Mouse (Mus musculus) lung, postnatal 0 days (tissue): Measurements from ENCODE around the gene Rps6ka4. TPM values are rescaled to one million over a fixed set of nuclear protein-coding genes. Genes with fewer than 3 reads are reported as not detected.

ENCODE experiments used
- ATAC-seq: fragments of 200-750 bp; cut with Nextera tagmentation; 2 replicates; pipeline ENCODE4 v1.8.0; 2017; ENCODE audit warnings: moderate library complexity
- DNase-seq: peaks from one replicate; pipeline ENCODE4 v3.0.0-alpha.2; 2016; ENCODE audit warnings: low spot score
- H3K27ac ChIP-seq: fragments of 300-500 bp; sonication (generic); 2 replicates; pipeline ENCODE4 v1.5.1; 2014; ENCODE audit warnings: antibody characterized with exemption, mild to moderate bottlenecking, low read length, mixed read lengths
- H3K27me3 ChIP-seq: fragments of 300-500 bp; sonication (generic); replicated peaks from 2 replicates; pipeline ENCODE4 v1.6.1; 2014; ENCODE audit warnings: low read length, mixed read lengths; ENCODE audit not compliant: insufficient read depth
- H3K36me3 ChIP-seq: fragments of 300-500 bp; sonication (generic); 2 replicates; pipeline ENCODE4 v1.6.1; 2014; ENCODE audit warnings: low read length, mixed read lengths; ENCODE audit not compliant: insufficient read depth
- H3K4me1 ChIP-seq: fragments of 300-500 bp; sonication (generic); 2 replicates; pipeline ENCODE4 v1.6.1; 2014; ENCODE audit warnings: antibody characterized with exemption, low read depth, low read length, mixed read lengths; ENCODE audit not compliant: insufficient read depth
- H3K4me2 ChIP-seq: fragments of 300-500 bp; sonication (generic); replicated peaks from 2 replicates; pipeline ENCODE4 v1.6.1; 2014; ENCODE audit warnings: low read depth, mild to moderate bottlenecking, low read length, moderate library complexity, mixed read lengths
- H3K4me3 ChIP-seq: fragments of 300-500 bp; sonication (generic); 2 replicates; pipeline ENCODE4 v1.5.1; 2014; ENCODE audit warnings: low read depth, low read length
- H3K9ac ChIP-seq: fragments of 300-500 bp; sonication (generic); replicated peaks from 2 replicates; pipeline ENCODE4 v1.6.1; 2014; ENCODE audit warnings: low read depth, mild to moderate bottlenecking
- H3K9me3 ChIP-seq: fragments of 300-500 bp; sonication (generic); 2 replicates; pipeline ENCODE4 v1.6.1; 2016; ENCODE audit warnings: low read length, mixed read lengths
- CTCF ChIP-seq: IDR thresholded peaks from 2 replicates; pipeline ENCODE4 v1.5.1; 2016; ENCODE audit warnings: antibody characterized with exemption, mild to moderate bottlenecking
- EP300 ChIP-seq: IDR thresholded peaks from 2 replicates; pipeline ENCODE4 v1.6.1; 2016; ENCODE audit warnings: antibody characterized with exemption, mild to moderate bottlenecking, control low read depth
- WGBS: fragments of 180-500 bp; shearing (Covaris S2); extraction: QIAGEN DNeasy Blood & Tissue Kit; methylation state at CpG from one replicate; pipeline ENCODE4 v1.1.7; 2014; 5-methylcytosine and 5-hydroxymethylcytosine counted together
- polyA plus RNA-seq: library from polyadenylated mRNA; unstranded; fragments of >200 nt; fragmentation: Nextera tagmentation; extraction: Ambion mirVana; gene quantifications from 2 replicates; pipeline ENCODE4 v1.2.1, GENCODE M21; 2015

The Rps6ka4 gene
- polyA plus RNA-seq, 1 experiment from 2014 or later = 40.6 TPM

GRCm38 (mm10) chr19:6829870-6830555, 10.4 kb downstream of the Rps6ka4 start:
- no peak overlapping the region for H3K27ac ChIP-seq
- no peak for TF ChIP-seq CTCF
- TF ChIP-seq EP300 = no peak
- 30% methylated on average over 45 of the region's 48 CpGs for WGBS
- H3K36me3 ChIP-seq = peaks cover 27% of the 10 kb centered on the region
- H3K4me1 ChIP-seq = no peaks in the 10 kb centered on the region
- H3K9me3 ChIP-seq = no peaks in the 10 kb centered on the region
- H3K9ac ChIP-seq = no peak overlapping the region
- ATAC-seq = peak; percentile 40
- DNase-seq = peak; percentile 33
- H3K27me3 ChIP-seq = no peaks in the 10 kb centered on the region
- H3K4me3 ChIP-seq = peak overlapping the region; percentile 5; the same call in 1 of the 2 replicates
- peak overlapping the region; percentile 38 for H3K4me2 ChIP-seq

DNA sequence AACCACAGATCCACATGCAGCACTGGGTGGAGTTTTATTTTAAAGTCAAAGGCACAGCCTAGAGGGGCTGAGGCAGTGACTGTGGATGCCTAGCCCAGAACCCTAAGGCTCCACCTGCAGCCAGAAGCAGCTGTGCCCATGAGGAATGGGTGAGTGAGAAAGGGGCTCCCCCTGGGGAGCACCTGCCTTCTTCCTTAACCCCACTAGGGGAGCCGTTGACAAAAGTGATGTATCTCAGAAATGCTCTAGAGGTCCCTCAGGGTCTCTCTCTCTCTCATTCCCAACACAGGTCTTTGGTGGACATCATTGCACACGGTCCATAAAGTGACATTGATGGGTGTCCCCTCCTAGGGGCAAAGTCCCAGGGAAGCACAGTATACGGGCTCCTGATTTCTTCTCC, 11.4 kb downstream of the Rps6ka4 start:
- 40% methylated on average over 3 of the region's 3 CpGs for whole genome bisulfite sequencing
- Histone ChIP-seq H3K4me3 (no peak overlapping the region), H3K27me3 (no peaks in the 10 kb centered on the region)

GRCm38 (mm10) chr19:6826601-6827000, 13.8 kb downstream of the Rps6ka4 start:
- no peak for ATAC-seq
- Histone ChIP-seq H3K9ac (no peak overlapping the region), H3K9me3 (no peaks in the 10 kb centered on the region), H3K4me1 (no peaks in the 10 kb centered on the region), H3K36me3 (peaks cover 10% of the 10 kb centered on the region; the same call in 1 of the 2 replicates), H3K27me3 (no peaks in the 10 kb centered on the region), H3K27ac (no peak overlapping the region), H3K4me3 (no peak overlapping the region), H3K4me2 (no peak overlapping the region)
- TF ChIP-seq CTCF (no peak), EP300 (no peak)
- 76% methylated on average over 3 of the region's 3 CpGs for WGBS
- no peak for DNase-seq

More for the DNA sequence above, 11.4 kb downstream of the Rps6ka4 start:
- no peaks in the 10 kb centered on the region for H3K4me1 ChIP-seq
- H3K4me2 ChIP-seq = no peak overlapping the region
- DNase-seq = no peak
- ATAC-seq = no peak
- H3K9ac ChIP-seq = no peak overlapping the region
- TF ChIP-seq CTCF (peak; percentile 27), EP300 (no peak)
- H3K27ac ChIP-seq = no peak overlapping the region
- H3K36me3 ChIP-seq = peaks cover 19% of the 10 kb centered on the region
- no peaks in the 10 kb centered on the region for H3K9me3 ChIP-seq

- DNase-seq (no peak), ATAC-seq (no peak)
- no peak overlapping the region for H3K4me2 ChIP-seq
- H3K9me3 ChIP-seq = no peaks in the 10 kb centered on the region
- no peaks in the 10 kb centered on the region for H3K4me1 ChIP-seq
- TF ChIP-seq CTCF (no peak), EP300 (no peak)
- H3K27me3 ChIP-seq = no peaks in the 10 kb centered on the region
- H3K4me3 ChIP-seq = no peak overlapping the region
- WGBS = 79% methylated on average over 6 of the region's 6 CpGs
- 0 out of 2 replicates have a peak, but pooled peaks cover under 1% of the 10 kb centered on the region for H3K36me3 ChIP-seq
- no peak overlapping the region for H3K27ac ChIP-seq
- H3K9ac ChIP-seq = no peak overlapping the region
Observed at GRCm38 (mm10) chr19:6825384-6825783, 15.1 kb downstream of the Rps6ka4 start.

DNA sequence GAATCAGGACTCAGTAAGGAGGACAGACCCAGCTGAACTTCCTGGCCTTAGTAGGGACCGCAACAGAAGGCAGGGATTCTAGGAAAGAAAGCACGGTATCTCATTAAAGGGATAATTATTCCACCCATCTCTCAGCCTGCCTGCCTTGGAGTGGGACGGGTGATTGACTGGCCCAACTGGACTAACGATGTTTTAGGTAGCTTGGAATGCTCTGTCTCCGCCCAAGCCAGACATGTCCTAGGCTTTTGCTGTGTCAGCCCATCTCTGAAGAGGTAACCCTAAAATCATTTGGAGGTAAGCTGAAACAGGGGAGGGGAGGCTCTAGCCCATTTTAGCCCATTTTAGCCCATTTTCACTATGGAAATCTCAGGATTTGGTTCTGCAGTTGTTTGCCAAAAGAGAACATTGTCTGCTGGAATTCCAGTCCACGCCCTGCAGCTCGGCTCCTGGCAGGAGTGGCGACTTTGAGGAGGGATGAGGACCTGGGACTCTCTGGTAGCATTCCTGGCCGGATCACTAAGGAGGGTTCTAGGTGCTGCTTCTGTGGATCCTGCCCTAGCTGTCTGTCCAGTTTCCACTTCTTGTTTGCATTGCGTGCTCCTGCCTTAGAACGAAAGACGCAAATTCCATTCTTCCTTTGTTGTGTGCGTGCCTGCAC, 19.8 kb downstream of the Rps6ka4 start:
- H3K36me3 ChIP-seq = no peaks in the 10 kb centered on the region
- 70% methylated on average over 13 of the region's 13 CpGs for WGBS
- no peak for ATAC-seq
- H3K27ac ChIP-seq = no peak overlapping the region
- no peak overlapping the region for H3K9ac ChIP-seq
- no peaks in the 10 kb centered on the region for H3K4me1 ChIP-seq
- H3K4me2 ChIP-seq = no peak overlapping the region
- H3K27me3 ChIP-seq = no peaks in the 10 kb centered on the region
- H3K9me3 ChIP-seq = no peaks in the 10 kb centered on the region
- H3K4me3 ChIP-seq = no peak overlapping the region
- TF ChIP-seq EP300 = no peak
- no peak for TF ChIP-seq CTCF
- DNase-seq = no peak

GRCm38 (mm10) chr19:6819143-6819827, 21.2 kb downstream of the Rps6ka4 start:
- H3K4me1 ChIP-seq = no peaks in the 10 kb centered on the region
- no peak for ATAC-seq
- no peaks in the 10 kb centered on the region for H3K9me3 ChIP-seq
- H3K36me3 ChIP-seq = no peaks in the 10 kb centered on the region
- H3K27ac ChIP-seq = no peak overlapping the region
- no peak for TF ChIP-seq EP300
- no peak for TF ChIP-seq CTCF
- H3K27me3 ChIP-seq = no peaks in the 10 kb centered on the region
- 34% methylated on average over 10 of the region's 10 CpGs for WGBS
- no peak overlapping the region for H3K4me2 ChIP-seq
- no peak overlapping the region for H3K4me3 ChIP-seq
- H3K9ac ChIP-seq = no peak overlapping the region
- DNase-seq = peak; percentile 19
